Mouse (Mus musculus): ENCODE data around the gene Qser1. TPM values are rescaled to one million over a fixed set of nuclear protein-coding genes. Genes with fewer than 3 reads are reported as not detected.
A peak's percentile ranks its signal among the peaks of the same experiment; 100 is the strongest.
"Not testable (repeated sequence)": the region's sequence is repeated elsewhere in the genome, so short reads cannot be mapped to it uniquely, and the experiment has no call there.

Qser1 gene
- polyA plus RNA-seq, 1 experiment from 2014 or later: 5.8 TPM

DNA sequence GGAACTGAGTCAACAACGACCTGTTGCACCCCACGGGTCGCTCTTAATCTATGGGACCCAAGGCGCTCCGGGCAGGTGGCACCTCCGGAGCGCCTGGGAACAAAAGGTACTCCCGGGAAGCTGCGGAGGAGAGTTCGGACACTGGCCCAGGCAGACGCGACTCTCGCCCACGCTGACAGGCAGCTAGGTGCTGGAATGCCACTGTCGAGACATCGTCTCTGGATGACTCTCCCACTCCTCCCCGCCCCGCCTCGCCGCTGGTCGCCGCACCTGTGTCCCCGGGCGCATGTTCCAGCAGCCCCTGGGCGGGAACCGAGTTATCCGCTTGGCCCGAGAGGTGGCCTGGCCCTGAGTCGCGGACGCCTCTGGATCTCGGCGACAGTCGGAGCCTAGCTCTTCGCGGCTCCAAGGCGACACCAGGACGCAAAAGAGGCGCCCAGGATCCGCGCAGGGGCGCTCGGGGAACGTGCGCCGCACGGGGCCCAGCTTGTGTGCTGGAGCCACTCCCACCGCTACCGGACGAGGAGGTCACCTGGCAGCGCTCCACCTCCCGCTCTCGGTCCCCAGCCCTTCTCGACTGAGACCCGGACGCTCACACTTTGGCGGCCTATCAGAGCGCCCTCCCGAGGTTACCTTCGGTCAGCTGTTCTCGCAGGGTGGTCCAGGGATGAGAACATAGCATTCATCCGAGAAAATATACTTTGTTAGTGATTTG, 32.9 kb upstream of the Qser1 start, which contains the start of gene Prrg4:
TSS of gene Prrg4 (minus strand) at position 601 of the 715 bp plus-strand sequence.
- ATAC-seq (replicated peaks; ENCODE audit: insufficient number of reproducible peaks, insufficient read depth, low FRiP score, low read depth): peak; percentile 68
- Histone ChIP-seq H3K4me3 (peak within 1 kb of the TSS; percentile 68), H3K27me3 (peaks cover 9% of the 10 kb centered on the region), H3K9ac (peak within 1 kb of the TSS; percentile 60), H3K36me3 (no peaks in the 10 kb centered on the region), H3K4me2 (peak within 1 kb of the TSS; percentile 99), H3K27ac (0 out of 2 replicates have a peak within 1 kb of the TSS, but pooled peaks have one; percentile 24), H3K4me1 (replicated peaks) (peaks cover 11% of the 10 kb centered on the region; the same call in 1 of the 2 replicates), H3K9me3 (replicated peaks) (no peaks in the 10 kb centered on the region)
- WGBS: under 1% methylated on average over 62 of the region's 62 CpGs

DNA sequence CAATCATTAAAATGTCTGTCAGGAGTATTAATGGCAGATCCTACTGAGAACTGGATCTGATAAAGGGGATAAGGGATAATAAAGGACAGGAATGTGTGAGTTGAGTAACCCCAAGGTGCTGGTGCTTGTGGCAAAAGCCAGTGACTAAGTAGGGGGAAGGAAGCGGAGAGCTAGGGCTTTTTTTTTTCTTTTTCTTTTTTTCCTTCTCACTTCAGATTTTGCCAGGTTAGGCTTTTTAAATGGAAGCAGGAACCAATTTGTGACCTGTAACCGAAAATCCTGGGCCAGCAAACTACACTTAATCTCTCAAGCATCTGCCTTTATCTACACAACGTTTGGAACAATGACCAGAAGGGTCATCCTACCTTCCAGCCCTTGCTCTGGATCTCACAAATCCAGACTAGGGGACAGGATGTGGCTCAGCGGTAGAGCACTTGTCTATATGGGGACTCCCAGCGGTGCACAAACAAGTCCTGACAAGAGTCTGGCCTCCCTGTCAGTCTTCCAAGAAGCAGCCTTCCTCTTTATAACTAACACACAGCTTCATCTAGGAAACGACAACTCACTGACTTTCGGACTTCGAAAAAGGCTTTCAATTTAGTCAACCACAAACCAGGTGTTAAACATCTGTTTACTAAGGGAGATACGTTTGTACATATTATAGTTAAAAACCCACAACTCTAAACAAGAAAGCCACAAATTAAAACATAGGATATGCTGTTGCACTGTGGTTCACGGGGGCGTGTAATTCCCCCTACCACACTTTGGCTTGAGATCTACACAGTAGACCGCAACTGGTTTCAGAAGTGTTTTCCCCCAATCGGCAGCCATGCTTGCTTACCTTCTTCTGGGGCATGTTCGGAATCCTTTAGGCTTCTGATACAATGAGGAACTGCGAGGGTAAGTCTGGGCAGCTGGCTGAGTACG, 31.9 kb upstream of the Qser1 start:
- Histone ChIP-seq H3K4me2 (peak overlapping the region; percentile 99), H3K27ac (no peak overlapping the region), H3K27me3 (peaks cover 9% of the 10 kb centered on the region), H3K36me3 (no peaks in the 10 kb centered on the region), H3K4me3 (peak overlapping the region; percentile 68), H3K9me3 (replicated peaks) (no peaks in the 10 kb centered on the region), H3K4me1 (replicated peaks) (peaks cover 11% of the 10 kb centered on the region; the same call in 1 of the 2 replicates), H3K9ac (peak overlapping the region; percentile 60; the same call in 1 of the 2 replicates)
- ATAC-seq (replicated peaks; ENCODE audit: insufficient number of reproducible peaks, insufficient read depth, low FRiP score, low read depth): no peak
- WGBS: 27% methylated on average over 16 of the region's 16 CpGs

DNA sequence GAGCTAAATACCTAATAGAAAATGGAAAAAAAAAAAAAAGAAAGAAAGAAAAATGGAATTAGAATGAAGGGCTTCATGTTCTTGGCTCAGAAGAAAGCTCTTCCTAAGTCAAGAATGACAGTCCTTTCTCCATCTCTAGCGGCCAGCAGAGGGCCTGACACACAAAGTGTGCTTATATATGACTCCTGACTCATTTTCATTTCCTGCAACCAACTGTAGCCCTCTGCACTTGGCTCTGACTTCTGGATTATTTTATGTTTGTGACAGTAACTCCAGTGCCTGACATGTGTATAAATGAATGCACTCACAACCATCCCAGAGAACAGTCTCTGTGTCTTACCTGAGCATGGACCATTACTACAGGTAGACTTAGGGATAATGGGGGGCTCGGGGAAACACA, 31.1 kb upstream of the Qser1 start:
- H3K4me1 ChIP-seq (replicated peaks): peaks cover 11% of the 10 kb centered on the region; the same call in 1 of the 2 replicates
- 47% methylated on average over 2 of the region's 2 CpGs for WGBS
- no peak overlapping the region for H3K27ac ChIP-seq
- H3K4me3 ChIP-seq: no peak overlapping the region
- no peak overlapping the region for H3K9ac ChIP-seq
- no peak for ATAC-seq (replicated peaks; ENCODE audit: insufficient number of reproducible peaks, insufficient read depth, low FRiP score, low read depth)
- H3K36me3 ChIP-seq: no peaks in the 10 kb centered on the region
- H3K4me2 ChIP-seq: no peak overlapping the region
- no peaks in the 10 kb centered on the region for H3K9me3 ChIP-seq (replicated peaks)
- peaks cover 9% of the 10 kb centered on the region for H3K27me3 ChIP-seq

DNA sequence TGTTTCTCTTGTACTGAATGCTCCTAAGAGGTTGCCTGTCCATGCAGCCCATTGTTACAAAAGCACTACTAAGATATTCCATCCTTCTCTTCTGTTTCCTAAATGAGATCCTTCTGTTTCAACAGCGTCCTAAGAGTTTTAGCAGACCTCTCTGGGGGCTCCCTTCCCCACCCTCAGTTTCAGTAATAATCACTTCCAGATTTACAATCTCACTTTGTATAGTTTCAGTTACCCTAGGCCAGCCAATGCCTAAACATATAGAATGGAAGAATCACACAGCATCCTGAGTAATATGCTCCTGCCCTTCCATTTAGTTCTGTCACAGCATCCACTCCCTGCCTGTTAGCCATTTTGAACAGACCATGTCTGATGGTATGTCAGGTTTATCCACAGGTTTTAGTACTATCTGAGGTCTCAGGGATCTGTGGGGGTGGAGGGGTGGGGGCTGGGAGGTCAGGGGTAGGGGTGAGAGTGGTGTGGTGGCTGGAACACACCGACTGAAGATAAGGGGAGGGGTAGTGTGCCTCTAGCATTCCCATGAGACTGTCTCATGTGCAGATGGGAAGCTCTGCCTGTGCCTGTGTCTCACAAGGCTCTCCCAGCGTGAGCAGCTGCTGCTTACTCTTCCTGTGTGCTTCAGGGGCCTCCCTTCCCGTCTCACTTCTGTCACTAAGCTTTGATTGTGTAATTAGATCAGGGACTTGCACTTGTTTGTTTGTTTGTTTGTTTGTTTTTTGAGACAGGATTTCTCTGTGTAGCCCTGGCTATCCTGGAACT, 30.3 kb upstream of the Qser1 start:
- WGBS: 37% methylated on average over 4 of the region's 4 CpGs
- H3K27me3 ChIP-seq: 0 out of 2 replicates have a peak, but pooled peaks cover 3% of the 10 kb centered on the region
- no peak overlapping the region for H3K9ac ChIP-seq
- no peak for ATAC-seq (replicated peaks; ENCODE audit: insufficient number of reproducible peaks, insufficient read depth, low FRiP score, low read depth)
- no peaks in the 10 kb centered on the region for H3K36me3 ChIP-seq
- H3K9me3 ChIP-seq (replicated peaks): no peaks in the 10 kb centered on the region
- peaks cover 11% of the 10 kb centered on the region; the same call in 1 of the 2 replicates for H3K4me1 ChIP-seq (replicated peaks)
- H3K4me3 ChIP-seq: no peak overlapping the region
- no peak overlapping the region for H3K27ac ChIP-seq
- no peak overlapping the region for H3K4me2 ChIP-seq

DNA sequence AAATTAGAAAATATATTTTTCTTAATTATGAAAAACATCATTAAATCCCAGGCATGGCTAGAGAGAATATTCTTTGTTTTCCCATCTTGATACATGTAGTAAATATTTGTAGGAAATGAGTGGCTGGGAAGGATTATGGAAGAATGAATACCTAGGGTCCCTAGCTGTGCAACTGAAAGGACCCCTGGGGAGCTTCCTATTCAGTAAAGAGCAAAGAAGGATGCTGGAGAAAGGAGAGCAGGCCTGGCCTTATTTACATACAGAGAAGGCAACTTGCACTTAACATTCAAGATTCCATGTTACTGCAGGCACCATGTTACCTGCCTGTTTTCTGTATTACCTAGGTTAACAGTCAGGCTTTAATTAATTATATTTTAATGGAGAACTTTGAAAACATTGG, 26.0 kb upstream of the Qser1 start:
- no peak for ATAC-seq (replicated peaks; ENCODE audit: insufficient number of reproducible peaks, insufficient read depth, low FRiP score, low read depth)
- H3K4me2 ChIP-seq: no peak overlapping the region

DNA sequence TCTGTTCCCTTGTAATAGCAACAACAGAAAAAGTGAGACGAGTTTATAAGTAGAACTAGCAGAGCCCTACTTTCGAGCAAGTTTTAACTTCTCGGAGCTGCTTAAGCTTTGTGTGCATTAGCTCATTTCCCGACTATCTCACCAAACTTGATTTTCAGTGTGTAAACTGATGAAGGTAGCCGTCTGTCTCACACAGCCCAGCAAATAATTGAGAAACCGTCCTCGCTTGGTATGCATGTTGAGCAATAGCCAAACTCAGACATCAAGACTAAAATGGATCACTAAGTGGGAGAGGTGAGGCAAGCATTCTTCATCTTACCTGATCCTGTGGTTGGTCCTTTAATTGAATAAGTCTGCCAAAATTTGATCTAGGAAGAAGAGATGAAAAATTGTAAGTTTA, 25.2 kb upstream of the Qser1 start:
- Histone ChIP-seq H3K36me3 (no peaks in the 10 kb centered on the region), H3K4me1 (replicated peaks) (no peaks in the 10 kb centered on the region), H3K27me3 (no peaks in the 10 kb centered on the region), H3K27ac (no peak overlapping the region), H3K9me3 (replicated peaks) (no peaks in the 10 kb centered on the region), H3K4me3 (no peak overlapping the region), H3K9ac (no peak overlapping the region), H3K4me2 (no peak overlapping the region)
- WGBS: 77% methylated on average over 7 of the region's 7 CpGs
- ATAC-seq (replicated peaks; ENCODE audit: insufficient number of reproducible peaks, insufficient read depth, low FRiP score, low read depth): no peak

More for the DNA sequence above, 26.0 kb upstream of the Qser1 start:
- H3K4me1 ChIP-seq (replicated peaks): no peaks in the 10 kb centered on the region
- no peaks in the 10 kb centered on the region for H3K9me3 ChIP-seq (replicated peaks)
- H3K9ac ChIP-seq: no peak overlapping the region
- H3K27me3 ChIP-seq: no peaks in the 10 kb centered on the region
- H3K27ac ChIP-seq: no peak overlapping the region
- H3K4me3 ChIP-seq: no peak overlapping the region
- H3K36me3 ChIP-seq: no peaks in the 10 kb centered on the region

DNA sequence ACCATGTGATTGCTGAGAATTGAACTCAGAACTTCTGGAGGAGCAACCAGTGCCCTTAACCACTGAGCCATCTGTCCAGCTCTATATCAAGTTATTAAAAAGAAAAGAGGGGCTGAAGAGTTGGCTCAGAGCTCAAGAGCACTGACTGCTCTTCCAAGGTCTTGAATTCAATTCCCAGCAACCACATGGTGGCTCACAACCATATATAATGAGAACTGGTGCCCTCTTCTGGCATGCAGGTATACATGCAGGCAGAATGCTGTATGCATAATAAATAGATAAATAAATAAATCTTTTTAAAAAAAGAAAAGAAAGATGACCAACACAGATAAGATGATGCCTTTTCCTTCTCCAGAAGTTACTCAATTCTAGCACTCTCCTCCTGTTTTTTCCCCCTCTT, 24.4 kb upstream of the Qser1 start:
- no peak overlapping the region for H3K4me2 ChIP-seq
- no peaks in the 10 kb centered on the region for H3K4me1 ChIP-seq (replicated peaks)
- no peaks in the 10 kb centered on the region for H3K27me3 ChIP-seq
- no peaks in the 10 kb centered on the region for H3K9me3 ChIP-seq (replicated peaks)
- no peaks in the 10 kb centered on the region for H3K36me3 ChIP-seq
- H3K4me3 ChIP-seq: no peak overlapping the region
- no peak overlapping the region for H3K9ac ChIP-seq
- no peak for ATAC-seq (replicated peaks; ENCODE audit: insufficient number of reproducible peaks, insufficient read depth, low FRiP score, low read depth)
- no peak overlapping the region for H3K27ac ChIP-seq

DNA sequence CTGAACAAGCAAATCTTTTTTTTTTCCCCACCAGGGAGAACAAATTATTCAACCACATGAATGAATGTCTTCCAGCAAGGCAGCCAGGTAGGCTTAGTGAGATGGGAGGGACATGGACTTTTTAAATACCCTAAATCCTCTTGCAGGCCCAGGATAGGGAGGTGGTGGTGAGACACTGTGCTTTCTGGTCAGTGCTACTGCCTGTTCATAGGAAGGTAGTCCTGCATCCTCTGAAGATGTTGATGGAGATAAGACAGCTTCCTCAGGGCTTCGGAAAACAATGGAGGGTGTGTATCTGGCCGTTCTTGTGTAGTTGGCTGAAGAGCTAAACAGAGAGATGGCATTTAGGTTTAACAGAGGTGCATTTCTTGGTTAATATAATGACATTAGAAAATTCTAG, 15.9 kb upstream of the Qser1 start:
- no peaks in the 10 kb centered on the region for H3K27me3 ChIP-seq
- H3K27ac ChIP-seq: no peak overlapping the region
- no peak overlapping the region for H3K9ac ChIP-seq
- H3K36me3 ChIP-seq: no peaks in the 10 kb centered on the region
- 68% methylated on average over 2 of the region's 2 CpGs for WGBS
- H3K4me3 ChIP-seq: no peak overlapping the region
- H3K4me1 ChIP-seq (replicated peaks): no peaks in the 10 kb centered on the region
- ATAC-seq (replicated peaks; ENCODE audit: insufficient number of reproducible peaks, insufficient read depth, low FRiP score, low read depth): no peak
- H3K4me2 ChIP-seq: no peak overlapping the region
- no peaks in the 10 kb centered on the region for H3K9me3 ChIP-seq (replicated peaks)

DNA sequence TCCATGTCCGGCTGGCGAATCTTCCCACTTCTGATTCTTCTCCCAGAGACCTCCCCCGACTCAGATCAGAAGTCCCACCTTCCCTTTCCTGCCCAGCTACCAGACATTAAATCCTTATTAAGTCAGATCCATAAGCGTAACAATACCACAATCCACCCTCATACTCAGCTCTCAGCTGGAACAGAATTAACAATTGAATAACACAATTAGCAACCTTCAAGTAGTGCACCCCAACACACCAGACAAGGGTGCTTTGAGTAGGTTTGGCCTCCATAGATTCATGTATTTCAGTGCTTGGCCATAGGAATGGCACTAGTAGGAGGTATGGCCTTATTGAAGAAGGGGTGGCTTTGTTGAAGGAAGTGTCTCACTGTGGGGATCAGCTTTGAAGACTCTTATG, 9.6 kb upstream of the Qser1 start:
- H3K27ac ChIP-seq: no peak overlapping the region
- 83% methylated on average over 4 of the region's 4 CpGs for WGBS

DNA sequence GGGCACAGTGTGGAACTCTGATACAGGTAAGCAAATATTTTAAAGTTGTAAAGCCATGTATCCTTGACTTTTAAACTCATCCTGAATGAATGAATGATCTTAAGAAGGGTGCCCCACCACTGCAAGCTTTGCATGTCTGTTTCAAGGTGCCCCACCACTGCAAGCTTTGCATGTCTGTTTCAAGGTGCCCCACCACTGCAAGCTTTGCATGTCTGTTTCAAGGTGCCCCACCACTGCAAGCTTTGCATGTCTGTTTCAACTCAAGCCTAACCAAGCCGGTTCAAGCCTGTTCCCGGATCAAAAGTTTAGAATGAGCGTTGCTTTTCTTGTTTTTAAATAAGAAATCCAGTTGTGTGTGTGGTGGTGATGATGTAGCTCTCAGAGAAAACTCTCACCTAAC, 2.2 kb upstream of the Qser1 start:
- not testable (repeated sequence) for H3K27me3 ChIP-seq; H3K36me3 ChIP-seq; H3K4me2 ChIP-seq; H3K27ac ChIP-seq; ATAC-seq (replicated peaks; ENCODE audit: insufficient number of reproducible peaks, insufficient read depth, low FRiP score, low read depth); H3K9ac ChIP-seq; H3K9me3 ChIP-seq (replicated peaks); H3K4me3 ChIP-seq
- H3K4me1 ChIP-seq (replicated peaks): peaks cover 15% of the 10 kb centered on the region
- WGBS: 81% methylated on average over 3 of the region's 3 CpGs

More for the DNA sequence above, 9.6 kb upstream of the Qser1 start:
- Histone ChIP-seq H3K36me3 (no peaks in the 10 kb centered on the region), H3K4me1 (replicated peaks) (no peaks in the 10 kb centered on the region), H3K27me3 (no peaks in the 10 kb centered on the region), H3K9me3 (replicated peaks) (no peaks in the 10 kb centered on the region), H3K4me2 (no peak overlapping the region), H3K4me3 (no peak overlapping the region), H3K9ac (no peak overlapping the region)
- no peak for ATAC-seq (replicated peaks; ENCODE audit: insufficient number of reproducible peaks, insufficient read depth, low FRiP score, low read depth)
